Mouse (Mus musculus) cerebral cortex, adult 2 months (tissue): ENCODE measurements around the gene Gm10406.

Source experiments
- WGBS: fragments of 180-500 bp; shearing (Covaris S2); methylation state at CpG from one replicate; pipeline ENCODE4 v1.1.7; 2018; 5-methylcytosine and 5-hydroxymethylcytosine counted together

Gene Gm10406

DNA sequence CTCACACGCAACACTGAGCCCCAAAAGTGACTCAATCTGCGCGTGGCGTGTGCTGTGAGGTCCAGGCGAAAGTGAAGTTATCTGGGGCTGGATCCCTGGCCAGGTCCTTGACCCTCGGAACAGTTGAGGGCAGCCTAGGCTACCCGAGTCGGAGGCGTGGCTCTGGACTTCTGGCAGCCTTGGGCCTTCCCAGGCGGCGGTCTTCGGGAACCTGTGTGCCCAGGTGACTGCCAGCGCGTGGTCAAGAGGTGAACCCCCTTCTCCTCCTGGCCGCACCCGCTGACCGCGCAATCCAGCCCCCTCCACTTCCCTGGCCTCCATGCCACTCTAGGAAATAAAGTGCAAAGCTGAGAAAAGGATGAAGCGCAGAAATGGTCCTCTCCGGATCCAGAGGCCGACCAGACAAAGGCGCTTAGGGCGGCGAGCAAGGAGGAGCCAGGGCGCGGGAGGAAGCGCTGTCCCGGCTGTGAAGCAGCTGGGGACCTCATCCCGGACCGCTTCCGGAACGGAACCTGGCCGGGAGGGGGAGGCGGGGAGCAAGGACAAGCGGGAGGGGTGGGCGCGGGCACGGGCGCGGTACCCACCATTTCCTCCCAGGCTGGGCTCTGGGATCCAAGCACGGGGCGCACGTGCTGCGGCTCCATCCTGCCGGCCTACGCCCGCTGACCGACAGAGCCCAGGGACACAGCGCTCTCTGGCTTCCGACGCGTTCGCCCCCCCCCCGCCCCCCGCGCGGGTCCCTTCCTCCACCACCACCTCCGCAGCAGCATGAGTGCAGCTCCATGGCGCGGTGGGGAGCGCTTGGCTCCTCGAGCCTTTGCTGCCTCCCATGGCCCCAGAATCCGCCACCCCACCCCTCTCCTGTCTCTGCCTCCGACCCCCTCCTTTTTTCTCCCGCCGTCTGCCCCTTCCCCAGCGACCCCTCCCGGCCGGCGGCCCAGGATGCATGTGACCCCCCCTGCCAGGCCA is at the start of gene Gm10406:
Gm10406 (minus strand) TSS at position 669 of the 969 bp plus-strand sequence.
- WGBS = under 1% methylated on average over 52 of the region's 70 CpGs

GRCm38 (mm10) chr14:7044870-7045269 is 17.6 kb upstream of the Gm10406 start, which contains the start of gene Gm3685:
Gene Gm3685, minus strand, starts transcription at chr14:7044970.
- WGBS = no CpG with 5 or more reads among the region's 2 CpGs

DNA sequence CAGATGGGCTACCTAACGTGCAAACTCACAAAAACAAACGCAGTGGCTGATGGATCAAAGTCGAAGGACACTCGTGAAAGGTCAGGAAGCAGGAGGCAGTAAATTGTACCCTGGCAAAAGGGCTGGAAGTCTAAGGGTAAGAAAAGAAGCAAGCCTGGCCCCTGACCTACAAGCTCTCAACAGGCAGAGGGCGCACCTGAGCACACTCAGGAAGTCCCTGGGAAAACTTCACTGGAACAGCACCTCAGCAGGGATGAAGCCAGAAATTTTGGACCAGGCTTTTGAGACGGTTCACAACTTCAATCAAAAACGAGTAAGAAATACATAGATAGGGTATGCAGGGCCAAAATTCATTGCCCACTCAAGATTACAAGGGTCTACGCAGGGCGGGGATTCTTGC is 975 bp downstream of the Gm10406 start:
- WGBS = 7% methylated on average over 9 of the region's 9 CpGs

GRCm38 (mm10) chr14:6973718-6974117 is 53.5 kb downstream of the Gm10406 start, which contains the start of gene Gm6356:
Gene Gm6356, minus strand, starts transcription at chr14:6973818.
- 74% methylated on average over 1 of the region's 2 CpGs for WGBS
